Mouse (Mus musculus) neural tube, embryonic 12.5 days (tissue): ENCODE measurements around the gene Mmd. TPM values are rescaled to one million over a fixed set of nuclear protein-coding genes. Genes with fewer than 3 reads are reported as not detected.

Experiments
- ATAC-seq: fragments of 200-750 bp; cut with Nextera tagmentation; 2 replicates; pipeline ENCODE4 v1.8.0; 2017; ENCODE audit warnings: low read depth, mild to moderate bottlenecking, moderate TSS enrichment, moderate library complexity; ENCODE audit not compliant: low FRiP score
- H3K27ac ChIP-seq: fragments of 300-500 bp; sonication (generic); 2 replicates; pipeline ENCODE4 v1.5.1; 2016
- H3K27me3 ChIP-seq: fragments of 300-500 bp; sonication (generic); replicated peaks from 2 replicates; pipeline ENCODE4 v1.6.1; 2016; ENCODE audit warnings: mild to moderate bottlenecking
- H3K36me3 ChIP-seq: fragments of 300-500 bp; sonication (generic); 2 replicates; pipeline ENCODE4 v1.6.1; 2016; ENCODE audit warnings: mild to moderate bottlenecking
- H3K4me1 ChIP-seq: fragments of 300-500 bp; sonication (generic); 2 replicates; pipeline ENCODE4 v1.6.1; 2016
- H3K4me2 ChIP-seq: fragments of 300-500 bp; sonication (generic); replicated peaks from 2 replicates; pipeline ENCODE4 v1.6.1; 2016; ENCODE audit warnings: mild to moderate bottlenecking
- H3K4me3 ChIP-seq: fragments of 300-500 bp; sonication (generic); 2 replicates; pipeline ENCODE4 v1.5.1; 2016
- H3K9ac ChIP-seq: fragments of 300-500 bp; sonication (generic); 2 replicates; pipeline ENCODE4 v1.6.1; 2016; ENCODE audit warnings: mild to moderate bottlenecking
- H3K9me3 ChIP-seq: fragments of 300-500 bp; sonication (generic); 2 replicates; pipeline ENCODE4 v1.6.1; 2016; ENCODE audit warnings: mild to moderate bottlenecking
- WGBS: fragments of 180-500 bp; shearing (Covaris S2); methylation state at CpG from one replicate; pipeline ENCODE4 v1.1.7; 2016; 5-methylcytosine and 5-hydroxymethylcytosine counted together
- polyA plus RNA-seq: library from polyadenylated mRNA; unstranded; fragments of >200 nt; fragmentation: Nextera tagmentation; extraction: Ambion mirVana; gene quantifications from 2 replicates; pipeline ENCODE4 v1.2.1, GENCODE M21; 2016

Mmd gene
- polyA plus RNA-seq, 1 experiment from 2014 or later: 79.0 TPM

- Histone ChIP-seq H3K9me3 (no peaks in the 10 kb centered on the region), H3K4me3 (no peak overlapping the region), H3K27ac (no peak overlapping the region), H3K9ac (no peak overlapping the region), H3K36me3 (no peaks in the 10 kb centered on the region), H3K4me1 (peaks cover 8% of the 10 kb centered on the region; the same call in 1 of the 2 replicates), H3K4me2 (peak overlapping the region; percentile 75; the same call in 1 of the 2 replicates), H3K27me3 (no peaks in the 10 kb centered on the region)
- WGBS: 58% methylated on average over 2 of the region's 2 CpGs
- ATAC-seq: no peak
These were observed 2.7 kb downstream of the Mmd start for GRCm38 (mm10) chr11:90251923-90252322.

- H3K36me3 ChIP-seq: peaks cover under 1% of the 10 kb centered on the region; the same call in 1 of the 2 replicates
- 89% methylated on average over 8 of the region's 8 CpGs for WGBS
- peaks cover 8% of the 10 kb centered on the region; the same call in 1 of the 2 replicates for H3K4me1 ChIP-seq
- no peaks in the 10 kb centered on the region for H3K9me3 ChIP-seq
- no peak overlapping the region for H3K27ac ChIP-seq
- no peak for ATAC-seq
- H3K9ac ChIP-seq: no peak overlapping the region
- no peaks in the 10 kb centered on the region for H3K27me3 ChIP-seq
- no peak overlapping the region for H3K4me2 ChIP-seq
- H3K4me3 ChIP-seq: no peak overlapping the region
These were observed 3.1 kb downstream of the Mmd start for GRCm38 (mm10) chr11:90252366-90252765.

GRCm38 (mm10) chr11:90254536-90254935 lies 5.3 kb downstream of the Mmd start:
- no peaks in the 10 kb centered on the region for H3K9me3 ChIP-seq
- no peak overlapping the region for H3K27ac ChIP-seq
- H3K4me3 ChIP-seq: no peak overlapping the region
- peaks cover 4% of the 10 kb centered on the region; the same call in 1 of the 2 replicates for H3K36me3 ChIP-seq
- 86% methylated on average over 3 of the region's 3 CpGs for WGBS
- peaks cover 8% of the 10 kb centered on the region; the same call in 1 of the 2 replicates for H3K4me1 ChIP-seq
- ATAC-seq: no peak
- H3K4me2 ChIP-seq: no peak overlapping the region
- no peak overlapping the region for H3K9ac ChIP-seq
- no peaks in the 10 kb centered on the region for H3K27me3 ChIP-seq

- no peaks in the 10 kb centered on the region for H3K9me3 ChIP-seq
- 84% methylated on average over 6 of the region's 6 CpGs for WGBS
- H3K4me2 ChIP-seq: no peak overlapping the region
- no peak for ATAC-seq
- H3K27ac ChIP-seq: no peak overlapping the region
- H3K4me1 ChIP-seq: peaks cover 2% of the 10 kb centered on the region; the same call in 1 of the 2 replicates
- H3K4me3 ChIP-seq: no peak overlapping the region
- no peaks in the 10 kb centered on the region for H3K27me3 ChIP-seq
- H3K9ac ChIP-seq: no peak overlapping the region
- peaks cover 14% of the 10 kb centered on the region for H3K36me3 ChIP-seq
These were observed 6.4 kb downstream of the Mmd start for GRCm38 (mm10) chr11:90255687-90256086.

- no peak overlapping the region for H3K4me2 ChIP-seq
- H3K9ac ChIP-seq: no peak overlapping the region
- H3K27me3 ChIP-seq: no peaks in the 10 kb centered on the region
- WGBS: 90% methylated on average over 16 of the region's 16 CpGs
- ATAC-seq: no peak
- H3K9me3 ChIP-seq: no peaks in the 10 kb centered on the region
- H3K36me3 ChIP-seq: peaks cover 25% of the 10 kb centered on the region
- no peaks in the 10 kb centered on the region; the same call in 1 of the 2 replicates for H3K4me1 ChIP-seq
- H3K27ac ChIP-seq: no peak overlapping the region
- no peak overlapping the region for H3K4me3 ChIP-seq
These were observed 7.7 kb downstream of the Mmd start for GRCm38 (mm10) chr11:90256833-90257525.

GRCm38 (mm10) chr11:90258321-90258927 lies 9.2 kb downstream of the Mmd start:
- peaks cover 40% of the 10 kb centered on the region for H3K36me3 ChIP-seq
- H3K27ac ChIP-seq: no peak overlapping the region
- H3K4me2 ChIP-seq: no peak overlapping the region
- H3K9ac ChIP-seq: no peak overlapping the region
- H3K4me3 ChIP-seq: no peak overlapping the region
- no peak for ATAC-seq
- H3K9me3 ChIP-seq: no peaks in the 10 kb centered on the region
- no peaks in the 10 kb centered on the region; the same call in 1 of the 2 replicates for H3K4me1 ChIP-seq
- 88% methylated on average over 10 of the region's 10 CpGs for WGBS
- no peaks in the 10 kb centered on the region for H3K27me3 ChIP-seq

GRCm38 (mm10) chr11:90259071-90259470 lies 9.8 kb downstream of the Mmd start:
- H3K36me3 ChIP-seq: peaks cover 42% of the 10 kb centered on the region
- 77% methylated on average over 4 of the region's 4 CpGs for WGBS

GRCm38 (mm10) chr11:90259826-90260225 lies 10.6 kb downstream of the Mmd start:
- Histone ChIP-seq H3K4me2 (no peak overlapping the region), H3K4me3 (no peak overlapping the region), H3K36me3 (peaks cover 47% of the 10 kb centered on the region), H3K4me1 (no peaks in the 10 kb centered on the region; the same call in 1 of the 2 replicates), H3K27me3 (no peaks in the 10 kb centered on the region), H3K9ac (no peak overlapping the region), H3K27ac (no peak overlapping the region), H3K9me3 (no peaks in the 10 kb centered on the region)
- ATAC-seq: no peak
- WGBS: 86% methylated on average over 9 of the region's 9 CpGs

More at GRCm38 (mm10) chr11:90259071-90259470, 9.8 kb downstream of the Mmd start:
- Histone ChIP-seq H3K27me3 (no peaks in the 10 kb centered on the region), H3K4me2 (no peak overlapping the region), H3K4me3 (no peak overlapping the region), H3K9ac (no peak overlapping the region), H3K9me3 (no peaks in the 10 kb centered on the region), H3K4me1 (no peaks in the 10 kb centered on the region; the same call in 1 of the 2 replicates), H3K27ac (no peak overlapping the region)
- ATAC-seq: no peak

GRCm38 (mm10) chr11:90264180-90264579 lies 14.9 kb downstream of the Mmd start:
- peaks cover 62% of the 10 kb centered on the region for H3K36me3 ChIP-seq
- no peak overlapping the region for H3K27ac ChIP-seq
- no peak overlapping the region for H3K9ac ChIP-seq
- no peak overlapping the region for H3K4me2 ChIP-seq
- H3K4me3 ChIP-seq: no peak overlapping the region
- H3K9me3 ChIP-seq: no peaks in the 10 kb centered on the region
- H3K4me1 ChIP-seq: peaks cover 2% of the 10 kb centered on the region
- no peak for ATAC-seq
- 77% methylated on average over 11 of the region's 11 CpGs for WGBS
- H3K27me3 ChIP-seq: no peaks in the 10 kb centered on the region

GRCm38 (mm10) chr11:90265581-90265980 lies 16.3 kb downstream of the Mmd start:
- no peaks in the 10 kb centered on the region for H3K9me3 ChIP-seq
- H3K27ac ChIP-seq: no peak overlapping the region
- H3K4me2 ChIP-seq: no peak overlapping the region
- peaks cover 7% of the 10 kb centered on the region for H3K4me1 ChIP-seq
- H3K9ac ChIP-seq: no peak overlapping the region
- no peak for ATAC-seq
- no peak overlapping the region for H3K4me3 ChIP-seq
- no peaks in the 10 kb centered on the region for H3K27me3 ChIP-seq
- peaks cover 53% of the 10 kb centered on the region for H3K36me3 ChIP-seq
- 91% methylated on average over 7 of the region's 7 CpGs for WGBS

- H3K9me3 ChIP-seq: no peaks in the 10 kb centered on the region
- WGBS: 36% methylated on average over 5 of the region's 5 CpGs
These were observed 19.7 kb downstream of the Mmd start for GRCm38 (mm10) chr11:90268934-90269333.

GRCm38 (mm10) chr11:90269398-90270123 lies 20.3 kb downstream of the Mmd start:
- H3K4me3 ChIP-seq: no peak overlapping the region
- H3K27ac ChIP-seq: no peak overlapping the region
- H3K9me3 ChIP-seq: no peaks in the 10 kb centered on the region
- ATAC-seq: no peak
- WGBS: 37% methylated on average over 18 of the region's 18 CpGs
- H3K9ac ChIP-seq: no peak overlapping the region
- peaks cover 7% of the 10 kb centered on the region for H3K4me1 ChIP-seq
- no peaks in the 10 kb centered on the region for H3K27me3 ChIP-seq
- no peak overlapping the region for H3K4me2 ChIP-seq
- peaks cover 35% of the 10 kb centered on the region for H3K36me3 ChIP-seq

More at GRCm38 (mm10) chr11:90268934-90269333, 19.7 kb downstream of the Mmd start:
- Histone ChIP-seq H3K9ac (no peak overlapping the region), H3K4me3 (no peak overlapping the region), H3K4me2 (no peak overlapping the region), H3K27me3 (no peaks in the 10 kb centered on the region), H3K36me3 (peaks cover 41% of the 10 kb centered on the region), H3K4me1 (peaks cover 7% of the 10 kb centered on the region), H3K27ac (no peak overlapping the region)
- no peak for ATAC-seq
